Mouse (Mus musculus): ENCODE measurements around the gene Lnx2. TPM values are rescaled to one million over a fixed set of nuclear protein-coding genes. Genes with fewer than 3 reads are reported as not detected.
A peak's percentile ranks its signal among the peaks of the same experiment; 100 is the strongest.

The Lnx2 gene
- 7.2 and 9.0 TPM in 2 replicates for polyA plus RNA-seq (2016; fragmentation: Nextera tagmentation; extraction: Ambion mirVana)

GRCm38 (mm10) chr5:147076026-147076798, at the start of gene Lnx2:
Gene Lnx2, minus strand, starts transcription at chr5:147076586.
- peak within 1 kb of the TSS; percentile 81 for H3K4me2 ChIP-seq (replicated peaks)

GRCm38 (mm10) chr5:147125542-147126185, 49.3 kb upstream of the Lnx2 start:
- no peaks in the 10 kb centered on the region for H3K27me3 ChIP-seq (replicated peaks)

More at GRCm38 (mm10) chr5:147076026-147076798, at the start of gene Lnx2:
- H3K9me3 ChIP-seq = no peaks in the 10 kb centered on the region
- H3K4me3 ChIP-seq = peak within 1 kb of the TSS; percentile 67
- ATAC-seq (ENCODE audit: low FRiP score, low read depth) = peak; percentile 99
- no peaks in the 10 kb centered on the region for H3K27me3 ChIP-seq (replicated peaks)
- peak within 1 kb of the TSS; percentile 57; the same call in 1 of the 2 replicates for H3K27ac ChIP-seq
- peak within 1 kb of the TSS; percentile 76 for H3K9ac ChIP-seq
- no peaks in the 10 kb centered on the region for H3K36me3 ChIP-seq
- under 1% methylated on average over 65 of the region's 65 CpGs for WGBS
- peaks cover 12% of the 10 kb centered on the region for H3K4me1 ChIP-seq

GRCm38 (mm10) chr5:147124794-147125193, 48.4 kb upstream of the Lnx2 start:
- Histone ChIP-seq H3K9me3 (peaks cover 16% of the 10 kb centered on the region), H3K4me3 (no peak overlapping the region), H3K27me3 (replicated peaks) (no peaks in the 10 kb centered on the region), H3K4me2 (replicated peaks) (peak overlapping the region; percentile 39), H3K4me1 (peaks cover 9% of the 10 kb centered on the region; the same call in 1 of the 2 replicates), H3K9ac (no peak overlapping the region), H3K36me3 (no peaks in the 10 kb centered on the region), H3K27ac (no peak overlapping the region)
- peak; percentile 37; the same call in 1 of the 2 replicates for ATAC-seq (ENCODE audit: low FRiP score, low read depth)
- 25% methylated on average over 9 of the region's 9 CpGs for WGBS

More at GRCm38 (mm10) chr5:147125542-147126185, 49.3 kb upstream of the Lnx2 start:
- Histone ChIP-seq H3K36me3 (no peaks in the 10 kb centered on the region), H3K27ac (no peak overlapping the region), H3K4me3 (no peak overlapping the region), H3K4me2 (replicated peaks) (no peak overlapping the region), H3K9ac (no peak overlapping the region), H3K4me1 (peaks cover 9% of the 10 kb centered on the region; the same call in 1 of the 2 replicates), H3K9me3 (peaks cover 15% of the 10 kb centered on the region)
- ATAC-seq (ENCODE audit: low FRiP score, low read depth) = no peak
- 89% methylated on average over 13 of the region's 13 CpGs for WGBS

GRCm38 (mm10) chr5:147121146-147121545, 44.8 kb upstream of the Lnx2 start:
- WGBS = 93% methylated on average over 4 of the region's 4 CpGs
- Histone ChIP-seq H3K27me3 (replicated peaks) (no peaks in the 10 kb centered on the region), H3K4me1 (peaks cover 9% of the 10 kb centered on the region; the same call in 1 of the 2 replicates), H3K4me2 (replicated peaks) (no peak overlapping the region), H3K27ac (no peak overlapping the region), H3K9me3 (peaks cover 12% of the 10 kb centered on the region; the same call in 1 of the 2 replicates), H3K36me3 (no peaks in the 10 kb centered on the region), H3K4me3 (no peak overlapping the region), H3K9ac (no peak overlapping the region)
- no peak for ATAC-seq (ENCODE audit: low FRiP score, low read depth)

GRCm38 (mm10) chr5:147117027-147117426, 40.6 kb upstream of the Lnx2 start:
- no peak overlapping the region for H3K27ac ChIP-seq
- no peaks in the 10 kb centered on the region for H3K4me1 ChIP-seq
- 22% methylated on average over 6 of the region's 6 CpGs for WGBS
- no peak for ATAC-seq (ENCODE audit: low FRiP score, low read depth)
- peaks cover 20% of the 10 kb centered on the region; the same call in 1 of the 2 replicates for H3K9me3 ChIP-seq
- no peak overlapping the region for H3K4me3 ChIP-seq
- H3K9ac ChIP-seq = no peak overlapping the region
- H3K4me2 ChIP-seq (replicated peaks) = no peak overlapping the region
- H3K36me3 ChIP-seq = peaks cover 9% of the 10 kb centered on the region
- H3K27me3 ChIP-seq (replicated peaks) = no peaks in the 10 kb centered on the region

- Histone ChIP-seq H3K9me3 (0 out of 2 replicates have a peak, but pooled peaks cover 11% of the 10 kb centered on the region), H3K4me1 (no peaks in the 10 kb centered on the region), H3K27me3 (replicated peaks) (no peaks in the 10 kb centered on the region), H3K27ac (no peak overlapping the region), H3K4me3 (no peak overlapping the region), H3K9ac (no peak overlapping the region), H3K36me3 (peaks cover 17% of the 10 kb centered on the region), H3K4me2 (replicated peaks) (no peak overlapping the region)
- ATAC-seq (ENCODE audit: low FRiP score, low read depth) = no peak
- 96% methylated on average over 4 of the region's 4 CpGs for WGBS
Observed at GRCm38 (mm10) chr5:147115631-147116030, 39.2 kb upstream of the Lnx2 start.

GRCm38 (mm10) chr5:147114738-147115137, 38.4 kb upstream of the Lnx2 start:
- Histone ChIP-seq H3K27me3 (replicated peaks) (no peaks in the 10 kb centered on the region), H3K9me3 (0 out of 2 replicates have a peak, but pooled peaks cover 11% of the 10 kb centered on the region), H3K27ac (no peak overlapping the region), H3K4me3 (no peak overlapping the region), H3K4me2 (replicated peaks) (no peak overlapping the region), H3K9ac (no peak overlapping the region), H3K36me3 (peaks cover 24% of the 10 kb centered on the region), H3K4me1 (no peaks in the 10 kb centered on the region)
- no peak for ATAC-seq (ENCODE audit: low FRiP score, low read depth)
- WGBS = 79% methylated on average over 7 of the region's 7 CpGs

- H3K4me2 ChIP-seq (replicated peaks) = no peak overlapping the region
- H3K9ac ChIP-seq = no peak overlapping the region
- H3K9me3 ChIP-seq = 0 out of 2 replicates have a peak, but pooled peaks cover 4% of the 10 kb centered on the region
- ATAC-seq (ENCODE audit: low FRiP score, low read depth) = no peak
- no peak overlapping the region for H3K4me3 ChIP-seq
- 87% methylated on average over 13 of the region's 13 CpGs for WGBS
- no peaks in the 10 kb centered on the region for H3K27me3 ChIP-seq (replicated peaks)
- no peak overlapping the region for H3K27ac ChIP-seq
- H3K4me1 ChIP-seq = no peaks in the 10 kb centered on the region
- peaks cover 55% of the 10 kb centered on the region for H3K36me3 ChIP-seq
Observed at GRCm38 (mm10) chr5:147108861-147109591, 32.6 kb upstream of the Lnx2 start.

- 90% methylated on average over 3 of the region's 3 CpGs for WGBS
- no peak for ATAC-seq (ENCODE audit: low FRiP score, low read depth)
- H3K9me3 ChIP-seq = no peaks in the 10 kb centered on the region
Observed at GRCm38 (mm10) chr5:147107276-147107675, 30.9 kb upstream of the Lnx2 start.

GRCm38 (mm10) chr5:147102295-147102694, 25.9 kb upstream of the Lnx2 start:
- H3K4me2 ChIP-seq (replicated peaks) = no peak overlapping the region
- H3K36me3 ChIP-seq = peaks cover 45% of the 10 kb centered on the region
- H3K27me3 ChIP-seq (replicated peaks) = no peaks in the 10 kb centered on the region
- H3K27ac ChIP-seq = no peak overlapping the region
- H3K4me1 ChIP-seq = no peaks in the 10 kb centered on the region
- H3K9ac ChIP-seq = no peak overlapping the region
- no peak overlapping the region for H3K4me3 ChIP-seq
- WGBS = 79% methylated on average over 6 of the region's 6 CpGs
- ATAC-seq (ENCODE audit: low FRiP score, low read depth) = no peak
- H3K9me3 ChIP-seq = no peaks in the 10 kb centered on the region

More at GRCm38 (mm10) chr5:147107276-147107675, 30.9 kb upstream of the Lnx2 start:
- no peaks in the 10 kb centered on the region for H3K4me1 ChIP-seq
- no peak overlapping the region for H3K4me3 ChIP-seq
- peaks cover 60% of the 10 kb centered on the region for H3K36me3 ChIP-seq
- no peak overlapping the region for H3K27ac ChIP-seq
- H3K4me2 ChIP-seq (replicated peaks) = no peak overlapping the region
- no peaks in the 10 kb centered on the region for H3K27me3 ChIP-seq (replicated peaks)
- H3K9ac ChIP-seq = no peak overlapping the region

- no peaks in the 10 kb centered on the region for H3K27me3 ChIP-seq (replicated peaks)
- no peak overlapping the region for H3K27ac ChIP-seq
- no peak overlapping the region for H3K4me3 ChIP-seq
- no peak overlapping the region for H3K4me2 ChIP-seq (replicated peaks)
- no peak for ATAC-seq (ENCODE audit: low FRiP score, low read depth)
- H3K9me3 ChIP-seq = no peaks in the 10 kb centered on the region
- H3K36me3 ChIP-seq = peaks cover 33% of the 10 kb centered on the region
- no peaks in the 10 kb centered on the region for H3K4me1 ChIP-seq
- WGBS = 75% methylated on average over 2 of the region's 2 CpGs
- H3K9ac ChIP-seq = no peak overlapping the region
Observed at GRCm38 (mm10) chr5:147100180-147100579, 23.8 kb upstream of the Lnx2 start.

- H3K27ac ChIP-seq = no peak overlapping the region
- no peak overlapping the region for H3K9ac ChIP-seq
- no peaks in the 10 kb centered on the region for H3K27me3 ChIP-seq (replicated peaks)
- ATAC-seq (ENCODE audit: low FRiP score, low read depth) = no peak
- H3K36me3 ChIP-seq = peaks cover 28% of the 10 kb centered on the region
- H3K4me3 ChIP-seq = no peak overlapping the region
- H3K9me3 ChIP-seq = no peaks in the 10 kb centered on the region
- no peaks in the 10 kb centered on the region for H3K4me1 ChIP-seq
- 87% methylated on average over 7 of the region's 7 CpGs for WGBS
- no peak overlapping the region for H3K4me2 ChIP-seq (replicated peaks)
Observed at GRCm38 (mm10) chr5:147098667-147099066, 22.3 kb upstream of the Lnx2 start.

Data from neural tube, embryonic 12.5 days (tissue).